Mouse (Mus musculus): ENCODE measurements around the gene Gm10295.

Gene Gm10295

DNA sequence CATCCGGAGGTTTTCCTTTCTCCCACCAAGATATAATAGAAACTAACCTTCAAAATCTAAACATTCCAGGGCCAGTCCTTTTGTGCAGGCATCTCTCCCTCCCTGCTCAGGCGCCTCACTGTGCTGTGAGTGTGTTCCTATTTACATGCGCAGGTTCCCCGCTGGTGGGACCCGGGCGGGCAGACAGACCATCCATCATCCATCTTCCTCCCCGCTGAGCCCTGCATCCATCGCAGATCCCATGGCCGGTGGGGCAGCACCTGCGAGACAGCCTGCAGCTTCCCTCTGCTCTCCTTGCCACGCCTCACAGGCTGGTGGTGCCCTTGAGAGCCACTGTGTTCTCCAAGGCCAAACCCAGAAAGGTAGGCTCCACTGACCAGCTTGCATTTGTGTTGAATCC is at the start of gene Gm10295:
Gm10295 (minus strand) TSS at position 122 of the 400 bp plus-strand sequence.
- DNase-seq = peak; percentile 11 to 24

DNA sequence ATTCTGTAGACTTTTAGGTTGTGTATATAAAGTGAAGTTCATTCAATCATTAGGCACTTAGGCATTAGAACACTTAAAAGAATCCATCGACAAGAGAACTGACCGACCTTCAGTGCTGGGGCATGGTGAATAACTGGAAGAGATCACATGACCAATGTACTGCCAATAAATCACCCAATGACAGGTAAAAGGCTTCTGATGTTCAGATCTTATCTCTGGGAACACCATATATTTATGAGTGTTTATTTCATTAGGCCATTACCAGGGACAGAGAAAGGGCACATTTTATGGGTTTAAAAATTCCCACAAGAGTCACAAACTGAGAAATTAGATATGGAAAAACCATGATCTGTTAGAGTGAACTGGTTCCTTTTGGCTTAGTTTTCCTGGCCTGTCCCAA is 49.7 kb upstream of the Gm10295 start:
- DNase-seq = no peak

DNA sequence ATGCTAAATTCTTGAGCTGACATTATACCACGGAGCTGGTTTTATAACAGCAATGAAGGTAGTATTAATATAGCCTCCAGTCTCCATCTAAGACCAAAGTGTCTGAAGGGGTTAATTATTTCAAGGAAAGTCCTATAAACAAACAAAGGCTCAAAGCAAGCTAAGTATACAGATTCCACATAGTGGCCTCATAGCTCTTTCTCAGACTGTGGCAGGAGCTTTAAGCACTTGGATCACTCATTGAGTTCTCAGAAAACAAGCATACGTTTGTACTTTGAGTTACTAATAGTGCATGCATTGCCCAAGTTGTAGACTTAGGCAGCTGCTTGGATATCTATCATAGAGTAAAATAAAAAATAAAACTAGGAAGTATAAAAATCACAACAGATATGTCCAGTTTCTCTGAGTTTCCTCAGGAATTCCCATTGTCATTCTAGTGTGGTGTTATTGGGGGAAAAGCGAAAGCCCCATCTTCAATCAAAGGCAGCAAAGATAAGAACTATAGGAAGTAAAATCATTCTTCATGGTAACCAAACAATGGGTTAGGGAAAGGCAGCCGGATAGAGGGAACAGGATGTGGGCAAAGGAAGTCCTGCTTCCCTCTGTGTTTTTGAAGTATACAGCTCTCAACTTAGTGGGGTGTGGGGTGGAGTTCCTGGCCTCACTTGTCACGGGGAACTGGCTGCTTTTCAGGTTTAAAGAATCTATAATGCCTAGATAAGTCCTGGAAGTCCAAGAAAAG is 48.8 kb upstream of the Gm10295 start:
- no peak for DNase-seq

DNA sequence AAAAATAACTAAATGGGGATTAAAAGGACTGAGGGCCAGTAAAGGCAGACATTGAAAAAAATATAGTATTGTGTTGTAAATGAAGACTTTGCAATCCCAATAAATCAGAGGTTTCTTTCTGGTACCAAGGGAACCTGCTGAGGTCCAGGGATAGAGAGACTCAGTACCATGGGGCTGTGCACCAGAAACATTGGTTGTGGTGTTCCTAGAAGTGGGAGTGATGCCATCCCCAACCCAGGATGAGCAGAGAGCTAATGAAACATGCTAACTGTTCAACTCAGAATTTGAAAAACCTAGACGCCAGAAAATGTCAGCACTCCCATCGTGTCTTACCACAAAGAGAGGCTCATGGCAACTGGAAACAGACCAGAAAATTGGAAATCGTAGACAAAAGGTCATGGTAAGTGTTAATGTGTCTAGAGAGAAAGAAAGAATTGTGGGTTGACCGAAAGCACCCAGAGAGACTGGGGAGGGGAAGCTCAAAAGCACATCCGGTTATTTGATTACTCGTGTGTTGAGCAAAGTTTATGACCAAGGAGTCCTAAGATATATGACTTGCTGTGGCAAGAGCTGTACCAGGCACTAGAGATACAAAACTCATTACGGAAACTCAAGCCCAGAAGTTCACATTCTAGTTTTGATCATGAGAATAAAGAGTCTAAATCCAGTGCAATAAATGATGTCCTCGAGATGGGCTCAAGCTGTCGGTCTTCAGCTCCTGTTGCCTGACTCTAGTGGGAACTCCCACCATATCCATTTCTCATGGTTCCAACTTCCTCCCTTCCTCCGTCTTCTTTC is 47.9 kb upstream of the Gm10295 start:
- DNase-seq = no peak

DNA sequence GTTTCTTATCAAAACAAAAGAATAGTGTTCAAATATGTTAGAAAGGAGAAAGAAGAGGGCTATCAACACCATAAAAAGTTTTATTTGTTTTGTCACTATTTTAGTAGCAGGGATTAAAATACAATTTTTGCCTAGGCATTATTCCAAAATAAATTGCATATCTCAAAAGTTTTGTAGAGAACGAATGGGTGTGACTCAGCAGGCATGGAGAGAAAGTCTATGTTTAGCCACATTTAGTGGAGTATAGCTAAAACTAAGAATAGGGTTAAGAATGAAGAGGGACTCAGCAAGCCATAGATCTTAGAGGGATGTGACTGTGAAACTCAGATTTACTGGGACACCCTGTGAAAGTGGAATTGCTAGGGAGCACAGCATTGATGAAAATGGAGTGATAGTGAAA is 47.1 kb upstream of the Gm10295 start:
- no peak for DNase-seq

DNA sequence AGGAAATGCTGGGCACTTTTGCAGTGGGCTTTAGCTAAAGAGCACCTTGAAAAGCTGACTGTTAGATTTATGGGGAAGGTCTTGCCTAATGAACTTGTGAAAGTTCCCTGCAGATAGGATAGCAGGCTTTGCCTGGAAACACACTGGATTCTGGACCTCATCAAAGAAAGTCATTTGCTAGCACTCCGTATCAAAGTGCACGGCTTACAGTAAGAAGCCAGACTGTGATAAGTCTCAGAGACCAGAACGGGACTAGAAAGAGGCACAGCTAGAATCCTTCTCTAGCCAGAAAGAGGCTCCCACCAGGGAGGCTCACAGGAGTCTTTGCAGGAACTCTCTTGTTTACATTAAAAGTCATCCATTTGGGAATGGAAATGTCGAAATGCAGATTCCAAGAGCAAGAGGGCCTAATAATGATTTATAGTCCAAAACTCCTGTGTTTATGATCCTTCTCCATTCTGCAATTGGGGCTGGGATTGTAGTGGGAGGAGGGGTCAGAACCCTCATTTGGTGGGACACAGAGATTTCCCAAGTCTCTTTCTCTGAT is 41.6 kb upstream of the Gm10295 start:
- DNase-seq = no peak

DNA sequence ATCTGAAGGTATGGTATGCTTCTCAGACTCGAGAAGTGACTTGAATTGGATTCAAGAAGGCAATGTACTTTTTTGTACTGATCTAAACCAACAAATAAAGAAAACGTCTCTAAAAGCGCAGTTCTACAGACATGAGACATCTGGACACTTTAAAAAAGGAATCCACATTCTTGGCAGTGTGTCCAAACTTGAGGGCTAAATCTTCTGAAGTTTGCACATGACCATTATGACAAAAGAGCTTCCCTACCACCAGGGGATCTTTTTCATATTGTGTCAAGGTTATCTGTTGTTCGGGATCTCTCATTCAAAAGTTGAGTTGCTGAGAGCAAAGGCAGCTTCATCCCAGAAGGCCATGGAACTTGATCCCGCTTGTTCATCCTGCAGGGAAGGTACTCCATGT is 40.0 kb upstream of the Gm10295 start:
- DNase-seq = no peak

DNA sequence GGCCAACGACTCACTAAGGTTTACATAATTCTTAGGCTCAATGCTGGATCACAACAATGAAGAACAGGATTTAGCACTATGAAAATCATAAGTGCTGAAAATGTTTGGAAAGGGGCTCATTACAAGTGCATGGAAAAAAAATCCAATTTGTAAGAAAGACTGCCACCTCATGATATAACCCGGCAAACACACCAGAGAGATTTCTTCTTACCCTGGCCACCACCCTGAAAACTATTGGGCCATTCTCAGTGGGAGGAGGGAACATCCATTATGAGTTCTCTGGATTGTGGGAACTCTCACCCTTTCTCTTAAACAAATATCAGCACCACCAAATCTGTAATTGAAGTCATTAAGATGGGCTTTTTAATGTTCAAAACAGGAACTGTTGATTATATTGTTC is 39.0 kb upstream of the Gm10295 start:
- DNase-seq = no peak

DNA sequence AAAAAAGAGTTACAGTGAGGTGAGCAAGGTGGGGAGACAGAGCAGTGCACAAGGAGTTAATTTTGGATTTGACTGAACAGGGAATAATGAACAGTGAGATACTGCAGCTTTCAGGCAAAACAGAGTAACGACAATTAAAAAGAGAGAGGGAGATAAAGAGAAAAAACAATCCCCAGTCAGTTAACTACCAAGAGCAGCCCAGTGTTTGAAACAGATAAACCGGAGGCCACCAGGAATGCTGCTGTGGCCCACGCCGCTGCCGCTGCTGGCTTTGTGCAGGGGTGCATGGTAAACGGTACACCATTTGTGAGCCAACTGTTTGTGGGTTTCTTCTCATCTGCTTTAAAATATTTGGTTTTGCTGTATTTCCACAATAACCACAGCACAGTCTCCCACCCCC is 34.8 kb upstream of the Gm10295 start:
- no peak for DNase-seq

DNA sequence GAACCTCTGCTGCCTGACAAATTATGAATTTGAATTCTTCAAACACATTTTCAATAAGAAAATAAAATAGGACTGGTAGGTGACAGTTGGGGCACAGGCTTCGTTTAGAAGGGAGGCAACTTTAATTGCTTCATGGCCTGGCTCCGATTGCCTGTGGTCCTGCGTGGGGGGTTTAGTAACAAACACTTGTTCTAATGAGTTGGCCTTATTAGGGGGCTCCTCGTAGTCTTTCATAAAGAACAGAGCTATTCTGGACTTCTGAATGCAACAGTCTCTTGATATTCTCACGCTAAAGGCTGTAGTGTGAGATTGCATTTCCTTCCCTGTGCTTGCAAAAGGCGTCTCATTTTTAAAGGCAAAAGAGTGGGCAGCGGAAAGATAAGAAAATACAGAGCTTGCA is 33.6 kb upstream of the Gm10295 start:
- DNase-seq = no peak

DNA sequence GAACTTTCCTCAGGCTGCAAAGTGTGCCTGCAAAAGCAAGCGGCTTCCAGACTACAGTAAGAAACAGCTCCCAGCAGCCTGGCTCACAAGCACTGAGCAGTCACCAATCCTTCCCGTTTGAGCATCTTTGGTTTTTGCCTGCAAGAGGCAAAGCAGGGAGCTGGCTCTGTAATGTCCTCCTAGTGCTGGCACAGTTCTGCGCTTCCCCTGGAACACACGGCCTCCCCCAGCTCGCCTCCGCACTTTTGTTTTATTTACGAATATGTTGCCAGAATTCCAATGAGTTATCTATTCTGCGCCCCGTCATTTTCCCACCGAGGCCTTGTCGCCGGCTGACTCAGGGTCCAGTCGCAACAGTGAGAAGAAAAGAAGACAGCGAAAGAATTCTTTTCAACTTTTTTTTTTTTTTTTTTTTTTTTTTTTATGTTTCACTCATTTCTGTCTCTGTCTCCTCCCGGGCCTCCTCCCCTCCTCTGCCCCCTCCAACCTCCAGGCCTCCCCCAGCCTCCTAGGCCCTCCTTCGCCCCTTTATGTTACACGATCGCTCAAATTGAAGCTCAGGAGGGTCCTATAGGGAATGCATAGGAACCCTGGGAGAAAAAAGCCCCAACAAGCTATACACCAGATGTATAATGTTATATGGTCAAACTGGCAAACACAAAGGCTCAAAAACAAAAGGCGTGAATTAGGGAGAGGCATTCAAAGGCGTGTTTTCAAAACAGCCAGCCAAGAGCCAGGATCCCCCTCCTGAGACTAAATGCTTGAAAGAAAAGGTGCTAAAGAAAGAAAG is 32.3 kb upstream of the Gm10295 start:
- peak; percentile 25 to 46 for DNase-seq

DNA sequence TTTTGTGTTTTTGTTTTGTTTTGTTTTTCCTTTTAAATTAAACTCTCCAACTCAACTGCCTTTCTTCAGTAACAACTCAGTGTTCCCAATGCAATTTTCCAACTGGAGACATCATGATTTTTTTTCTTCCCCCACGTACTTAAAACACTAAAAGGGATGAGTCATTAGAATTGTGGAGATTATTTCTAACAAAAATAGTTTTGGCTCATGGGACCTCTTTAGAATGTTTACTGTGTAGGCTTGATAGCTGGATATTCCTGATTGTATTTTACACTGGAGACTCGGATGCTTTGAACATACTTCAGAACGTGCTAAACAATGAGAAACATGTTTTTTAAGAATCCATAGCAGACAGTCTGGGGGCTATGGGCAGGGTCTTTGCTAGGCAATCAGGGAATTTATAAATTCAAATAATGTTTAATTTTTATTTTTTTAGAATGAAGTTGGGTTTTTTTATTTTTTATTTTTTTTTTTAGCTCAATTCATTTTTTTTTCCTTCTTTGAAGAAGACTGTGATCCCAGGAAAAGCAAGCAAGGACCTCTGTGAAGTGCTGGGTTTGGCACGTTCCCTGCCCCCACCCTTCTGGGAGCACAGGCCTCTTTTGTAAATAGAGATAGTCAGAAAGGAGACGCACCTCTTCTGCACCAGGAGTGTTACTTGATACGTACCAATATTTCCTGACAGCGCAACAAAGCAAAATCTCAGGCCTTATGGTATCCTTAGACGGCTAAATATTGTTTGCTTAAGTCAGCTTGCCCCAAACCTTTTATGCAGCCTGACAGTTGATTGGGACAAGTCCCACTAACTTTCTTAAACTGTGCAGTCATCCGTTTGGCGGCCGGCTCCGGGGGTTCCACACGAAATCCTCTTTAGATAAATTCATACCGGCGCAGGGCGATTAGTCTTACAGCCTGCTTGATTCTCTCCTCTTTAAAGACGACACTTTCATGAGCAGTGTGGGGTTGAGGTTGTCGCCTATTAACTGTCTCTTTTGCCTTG is 28.8 kb upstream of the Gm10295 start:
- no peak for DNase-seq

DNA sequence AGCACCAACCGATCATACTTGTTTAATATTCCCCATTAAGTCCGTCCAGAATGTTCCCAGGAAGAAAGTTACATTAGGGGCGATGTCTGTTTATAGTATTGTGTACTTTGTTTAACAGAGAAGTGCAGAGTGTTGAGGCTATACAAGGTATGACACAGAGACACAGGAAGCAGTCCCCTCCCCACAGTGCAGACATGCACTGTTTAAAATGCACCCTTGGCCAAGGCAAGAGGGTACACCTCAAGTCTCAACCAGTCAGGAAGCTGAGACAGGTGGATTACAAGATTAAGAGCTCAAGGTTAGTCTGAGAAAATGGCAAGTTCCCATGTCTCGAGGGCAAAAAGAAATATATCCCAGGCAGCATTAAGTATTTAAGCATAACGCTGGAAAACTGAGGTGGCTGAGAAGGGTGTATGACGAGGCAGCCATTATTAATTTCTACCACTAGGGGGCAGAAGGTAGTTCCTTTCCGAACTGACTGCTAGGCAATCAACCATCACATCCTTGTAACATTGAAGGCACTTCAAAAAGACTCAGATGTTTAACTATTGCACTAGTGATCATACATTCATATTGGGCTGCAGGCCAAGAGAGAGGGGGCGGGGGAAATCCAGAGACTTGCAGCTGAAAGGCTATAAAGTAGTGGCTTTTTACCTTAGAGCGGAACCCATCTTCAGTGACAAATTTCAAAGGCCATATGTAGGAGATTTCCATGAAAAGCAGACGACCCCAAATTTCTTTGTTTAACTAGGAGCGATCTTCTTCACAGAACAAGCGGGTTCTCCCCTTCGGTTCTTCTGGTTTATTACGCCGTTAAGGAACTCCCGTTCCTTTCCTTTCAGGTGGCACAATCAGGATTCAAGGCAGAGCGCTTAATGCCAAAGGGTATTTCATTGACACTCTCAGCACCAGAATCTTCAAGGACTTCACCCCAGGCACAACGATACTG is 27.8 kb upstream of the Gm10295 start:
- peak; percentile 72 to 73 for DNase-seq

DNA sequence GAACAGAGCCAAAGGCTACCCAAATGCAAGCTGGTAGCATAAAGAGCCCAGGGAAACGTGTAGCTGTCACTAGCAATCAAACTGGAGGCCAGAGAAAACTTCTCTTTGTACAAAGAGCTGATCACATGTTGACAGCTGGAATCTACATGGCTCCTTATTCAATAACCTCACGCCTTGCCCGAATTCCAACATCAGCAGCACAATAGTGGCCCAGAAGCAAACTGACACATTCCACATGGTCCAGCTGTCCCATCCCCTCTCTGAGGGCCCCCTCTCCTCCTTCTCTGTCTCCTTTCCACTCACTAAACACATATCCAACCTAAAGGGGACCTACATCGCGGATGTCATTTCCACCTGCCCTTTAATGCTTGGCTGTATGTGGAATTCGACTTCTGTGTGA is 26.7 kb upstream of the Gm10295 start:
- no peak for DNase-seq

DNA sequence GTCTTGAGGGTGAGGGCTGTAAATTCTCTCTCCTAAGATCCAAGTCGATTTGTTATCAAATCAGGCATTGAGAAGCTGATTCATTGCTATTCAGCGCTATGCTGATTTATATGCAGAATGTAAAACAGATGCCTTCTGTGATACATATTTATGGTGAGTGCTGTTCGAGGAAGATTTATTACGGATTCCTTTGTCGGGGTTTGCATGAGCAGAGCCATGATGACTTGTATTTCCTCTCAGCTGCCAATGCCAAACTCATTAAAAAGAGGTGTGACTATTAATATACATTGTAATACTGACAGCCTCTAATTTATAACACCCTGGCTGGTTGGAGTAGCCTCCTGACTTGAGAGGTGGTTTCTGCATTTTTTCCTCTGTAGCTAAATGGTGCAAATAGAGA is 22.8 kb upstream of the Gm10295 start:
- no peak for DNase-seq

DNA sequence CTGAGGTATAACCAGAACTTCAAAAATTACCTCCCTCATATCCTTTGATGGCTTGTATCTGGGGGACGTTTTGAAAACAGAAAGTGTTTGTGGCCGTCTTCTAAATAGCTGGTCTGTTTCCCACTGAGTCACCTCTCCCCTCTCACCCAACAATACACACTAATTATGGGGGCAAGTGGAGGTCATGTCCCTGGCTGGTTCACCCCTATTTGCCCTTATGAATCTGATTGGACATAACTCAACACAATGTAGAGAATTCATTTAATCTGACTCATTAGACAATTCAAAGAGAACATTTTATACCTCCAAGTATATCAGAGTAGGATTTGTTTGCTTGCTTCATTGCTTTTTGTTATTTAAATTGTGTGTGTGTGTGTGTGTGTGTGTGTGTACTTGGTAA is 20.6 kb upstream of the Gm10295 start:
- no peak for DNase-seq

DNA sequence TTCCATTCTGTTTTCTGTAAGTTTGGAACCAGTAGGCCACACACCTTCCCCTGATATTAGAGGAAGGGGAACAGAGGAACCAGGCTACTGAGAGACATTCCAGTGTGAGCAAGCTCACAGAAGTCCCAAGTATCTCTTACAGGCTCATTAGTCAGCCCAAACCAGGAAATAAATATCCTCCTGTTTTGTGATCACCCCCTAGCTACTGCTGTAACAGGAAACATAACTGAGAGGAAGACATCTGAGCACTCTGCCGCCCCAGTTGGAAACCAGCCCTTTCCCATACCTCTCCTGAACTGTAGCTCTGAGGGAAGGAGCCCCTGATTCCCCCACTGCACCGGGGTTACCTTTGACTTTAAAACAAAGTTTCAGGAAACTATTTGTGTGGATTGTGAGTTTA is 19.5 kb upstream of the Gm10295 start:
- DNase-seq = no peak

DNA sequence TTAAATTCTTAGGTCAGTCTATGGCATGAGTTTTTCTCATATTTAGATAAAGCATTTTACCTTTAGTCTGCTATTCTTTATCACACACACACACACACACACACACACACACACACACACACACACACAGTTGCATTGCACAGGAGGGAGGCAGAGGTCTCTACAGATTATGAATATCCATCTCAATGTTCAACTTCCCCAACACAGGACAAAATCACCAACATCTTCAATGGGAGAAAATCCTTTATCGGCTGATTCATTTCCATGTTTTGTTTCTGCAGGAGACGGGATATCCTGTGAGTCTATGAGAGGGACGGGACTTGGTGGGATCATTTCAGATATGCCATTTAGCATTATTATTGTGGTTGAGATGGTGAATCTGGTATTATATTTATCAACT is 18.8 kb upstream of the Gm10295 start:
- no peak for DNase-seq

DNA sequence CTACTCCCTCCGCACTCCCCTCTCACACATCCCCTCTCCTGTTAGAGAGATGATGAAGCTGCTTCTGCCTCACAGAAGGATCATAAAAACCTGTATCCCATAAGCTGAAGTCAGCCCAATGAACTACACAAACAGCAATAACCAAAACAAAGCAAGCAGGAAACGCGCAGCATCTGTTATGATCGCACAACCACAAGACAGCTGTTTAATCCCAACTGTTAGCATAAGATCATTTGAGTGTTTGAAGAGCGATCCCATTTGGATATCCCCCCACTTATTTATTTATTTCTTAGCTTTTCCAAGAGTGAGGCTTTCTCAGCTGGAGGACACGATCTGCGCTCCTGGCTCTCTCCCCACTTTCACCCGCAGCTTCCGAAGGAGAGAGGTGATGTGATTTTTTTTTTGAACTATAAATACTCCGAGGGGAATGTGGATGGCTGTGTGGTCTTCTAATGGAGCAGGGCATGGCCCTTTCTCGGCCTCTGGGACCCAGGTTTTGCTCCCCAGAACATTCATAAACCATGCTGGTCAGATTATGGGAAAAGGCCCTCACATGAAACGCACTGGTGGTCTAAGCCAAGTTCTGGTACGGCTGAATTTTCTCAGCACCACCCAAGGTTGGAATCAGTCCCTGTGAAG is 17.4 kb upstream of the Gm10295 start:
- DNase-seq = no peak

DNA sequence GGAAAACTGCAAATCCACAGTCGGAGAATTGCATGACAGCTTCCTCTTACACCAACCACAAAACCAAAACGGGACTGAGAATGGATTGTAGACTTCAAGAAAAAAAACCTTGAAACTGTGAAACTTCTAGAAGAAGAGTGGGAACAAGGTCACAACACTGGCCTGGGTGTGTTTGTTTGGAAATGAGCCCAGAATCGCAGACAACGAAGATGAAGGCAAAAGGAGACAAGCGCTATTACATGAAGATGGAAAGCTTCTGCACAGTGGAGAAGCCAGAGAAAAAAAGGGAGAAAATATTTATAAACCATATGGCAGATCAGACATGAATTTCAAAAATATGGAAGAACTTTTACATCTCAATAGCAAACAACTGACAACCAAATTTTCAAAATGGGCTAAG is 4.3 kb upstream of the Gm10295 start:
- no peak for DNase-seq
